Mouse (Mus musculus) thymus, postnatal 10 days (tissue): ENCODE measurements around the gene Trio.

Experiments used
- DNase-seq, 2 experiments: peaks; one replicate each; pipeline ENCODE4 v3.0.0; 2021; ENCODE audit warnings: low spot score in 2 of 2

Gene Trio

DNA sequence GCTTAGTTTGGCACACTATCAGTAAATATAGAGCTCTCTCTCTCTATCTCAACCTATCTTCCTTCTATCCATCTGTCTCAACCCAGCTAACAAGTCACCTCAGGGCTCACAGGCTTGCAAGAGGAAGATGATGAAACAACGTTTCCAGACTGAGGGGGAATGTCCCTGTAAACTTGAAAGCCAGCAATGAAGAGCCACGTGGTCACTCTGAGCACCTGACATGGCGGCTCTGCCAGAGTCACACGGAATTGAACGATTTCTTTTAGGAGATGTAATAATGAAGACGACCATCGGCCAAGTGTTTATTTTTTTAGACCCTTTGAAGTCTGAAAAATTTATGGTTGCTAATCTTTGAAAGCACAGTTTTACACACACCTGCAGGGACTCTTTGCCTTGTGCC lies 251.2 kb downstream of the Trio start:
- no peak for DNase-seq

DNA sequence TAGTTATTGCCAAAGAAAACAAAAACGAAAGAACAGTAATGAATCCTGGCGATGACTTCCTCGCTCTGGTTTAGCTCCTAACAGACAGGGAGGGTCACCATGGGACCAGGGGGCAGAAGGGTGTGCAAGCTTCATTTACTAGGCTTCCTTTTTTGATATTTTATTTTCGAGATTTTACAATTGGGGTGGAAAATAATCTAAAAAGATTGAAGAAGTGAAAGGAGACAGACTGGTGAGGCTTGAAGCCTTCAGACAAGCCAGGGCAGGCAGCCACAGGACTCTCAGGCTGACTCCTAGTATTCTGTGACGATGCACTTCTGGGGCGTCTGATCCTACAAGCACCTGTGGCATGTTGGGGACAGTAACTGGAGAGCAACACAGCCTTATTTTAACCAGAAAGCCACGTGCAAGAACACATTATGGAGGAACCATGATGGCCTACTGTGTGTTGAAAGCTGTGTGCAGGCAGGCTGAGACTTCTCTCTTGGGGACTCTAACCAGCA lies 253.5 kb downstream of the Trio start:
- no peak for DNase-seq

- no peak for DNase-seq
Observed at GRCm38 (mm10) chr15:27771581-27771980, 254.1 kb downstream of the Trio start.

GRCm38 (mm10) chr15:27770513-27771196 lies 255.0 kb downstream of the Trio start:
- DNase-seq = no peak

- no peak for DNase-seq
Observed at GRCm38 (mm10) chr15:27761416-27761815, 264.2 kb downstream of the Trio start.

- DNase-seq = no peak
Observed at GRCm38 (mm10) chr15:27760655-27761054, 265.0 kb downstream of the Trio start.

GRCm38 (mm10) chr15:27759890-27760289 lies 265.8 kb downstream of the Trio start:
- DNase-seq = no peak

DNA sequence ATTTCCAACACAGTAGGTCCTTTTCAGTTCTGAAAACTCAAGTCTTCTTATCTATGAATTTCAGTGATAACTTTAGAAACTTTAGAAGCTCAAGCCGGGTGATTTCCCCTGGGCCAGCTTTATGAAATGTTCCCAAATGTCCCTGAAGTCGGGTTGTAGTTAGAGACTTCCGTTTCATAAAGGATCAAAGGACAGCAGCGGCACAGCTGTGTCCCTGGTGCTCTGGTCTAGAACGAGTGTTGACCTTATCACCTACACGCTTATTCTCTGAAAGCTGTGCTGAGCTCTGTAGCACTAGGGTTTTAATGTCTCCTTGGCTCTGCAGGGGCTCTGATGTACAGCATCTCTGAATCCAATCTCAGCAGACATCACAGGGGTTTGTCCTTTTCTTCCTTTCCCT lies 267.0 kb downstream of the Trio start:
- DNase-seq = no peak

DNA sequence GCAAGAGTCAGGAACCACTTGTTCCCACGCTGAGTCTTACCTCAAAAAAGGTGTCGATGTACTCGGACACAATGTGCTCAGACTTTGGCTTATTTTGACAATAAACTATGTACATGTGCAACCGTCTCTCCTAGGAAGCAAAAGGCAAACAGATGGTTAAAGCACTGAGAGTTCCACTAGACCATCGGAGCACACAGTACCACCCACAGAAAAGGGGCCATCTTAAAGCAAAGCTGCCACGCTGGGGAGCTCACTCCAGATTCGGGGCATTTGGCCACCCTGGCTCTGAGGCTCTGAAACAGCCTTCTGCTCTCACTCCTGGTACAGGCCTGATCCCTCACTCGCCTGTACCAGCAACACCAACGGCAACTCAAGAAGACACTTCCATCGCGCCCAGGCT lies 269.2 kb downstream of the Trio start:
- no peak for DNase-seq

- no peak for DNase-seq
Observed at GRCm38 (mm10) chr15:27754571-27755260, 270.9 kb downstream of the Trio start.

DNA sequence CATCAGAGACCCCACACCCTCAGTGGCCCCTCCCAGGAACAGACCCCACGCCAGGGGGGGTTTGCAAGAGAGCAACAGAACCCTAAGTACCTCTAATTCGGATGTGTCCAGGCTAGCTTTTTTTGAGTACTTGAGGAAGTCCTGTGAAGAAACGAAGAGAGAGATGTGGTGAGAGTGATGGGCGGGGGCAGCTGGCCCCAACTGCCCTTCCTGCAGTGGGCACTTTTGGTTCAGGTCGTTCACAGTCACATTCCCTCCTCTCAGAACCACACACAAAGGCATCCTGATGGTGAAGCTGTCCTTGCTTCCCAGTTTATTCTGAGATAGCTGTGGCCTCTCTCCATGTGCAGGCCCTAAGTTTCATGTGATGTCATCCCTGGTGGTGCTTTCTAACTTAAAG lies 271.7 kb downstream of the Trio start:
- no peak for DNase-seq

DNA sequence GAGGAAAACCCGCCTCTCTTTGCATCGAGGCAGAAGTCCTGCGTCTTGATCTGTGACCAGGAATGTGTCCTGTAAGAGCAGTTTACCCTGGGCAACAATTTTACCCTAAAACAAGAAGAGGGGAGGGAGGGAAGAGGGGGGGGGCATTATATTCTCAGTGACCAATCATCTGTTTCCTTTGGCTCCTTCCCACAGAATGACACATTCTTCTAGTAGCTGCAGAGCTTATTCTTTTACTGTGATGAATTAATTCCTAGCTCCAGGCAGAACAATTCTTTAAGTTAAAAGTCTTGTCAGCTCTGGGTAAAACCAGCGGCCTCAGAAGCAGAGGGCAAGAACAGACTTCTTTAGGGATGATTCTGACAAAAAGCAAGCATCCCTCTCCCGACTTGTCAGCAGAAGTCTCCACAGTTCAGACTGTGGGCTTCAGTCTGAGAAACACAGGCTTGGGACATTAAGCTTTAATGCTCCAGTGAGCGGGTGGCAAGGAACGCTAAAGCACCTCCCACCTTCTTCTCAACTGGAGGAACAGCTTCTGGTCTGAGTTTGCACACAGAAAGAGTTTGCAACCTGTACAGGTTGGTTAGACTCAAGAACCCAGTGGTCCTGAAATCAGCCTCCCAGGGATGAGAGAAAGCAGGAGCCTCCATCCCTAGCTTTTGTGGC lies 272.8 kb downstream of the Trio start:
- DNase-seq = no peak

DNA sequence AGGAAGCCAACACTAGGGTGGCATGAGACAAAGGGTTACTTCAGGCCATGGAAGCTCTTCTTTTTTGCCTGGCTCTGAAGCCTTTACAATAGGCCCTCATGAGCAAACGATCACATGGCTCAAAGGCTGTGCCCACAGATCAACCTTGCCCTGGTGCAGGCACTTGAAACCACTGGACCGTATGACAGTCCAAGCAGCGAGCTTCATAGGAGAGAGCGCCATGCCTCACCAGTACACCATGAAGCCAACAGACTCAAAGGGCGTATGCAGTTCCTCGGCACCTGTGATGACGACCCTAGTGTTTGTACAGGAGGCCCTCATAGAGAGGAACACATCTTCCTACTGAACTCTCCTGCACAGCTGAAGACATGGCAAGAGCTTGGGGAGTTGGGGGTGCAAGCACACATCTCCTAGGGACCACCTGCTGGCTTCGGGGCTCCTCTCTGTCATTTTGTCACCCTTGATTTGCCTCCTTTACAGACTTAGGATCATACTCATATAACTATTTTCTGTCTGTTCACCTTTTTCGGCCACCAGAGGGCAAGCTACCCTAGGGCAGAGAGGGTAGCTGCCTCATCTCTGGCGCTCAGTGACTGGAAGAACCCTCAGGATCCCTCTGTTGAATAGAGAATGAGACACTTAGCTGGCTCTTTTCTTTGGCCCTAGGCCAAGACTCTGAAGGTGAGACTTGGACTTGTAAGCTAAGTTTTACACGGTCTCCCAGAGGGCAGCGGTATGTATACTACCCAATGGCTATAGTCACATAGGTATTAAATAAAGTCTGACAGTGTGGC lies 273.8 kb downstream of the Trio start:
- peak; percentile 59 to 76 for DNase-seq

- no peak for DNase-seq
Observed at GRCm38 (mm10) chr15:27748739-27749138, 276.9 kb downstream of the Trio start.

GRCm38 (mm10) chr15:27747512-27747911 lies 278.1 kb downstream of the Trio start:
- no peak for DNase-seq

GRCm38 (mm10) chr15:27744995-27745394 lies 280.7 kb downstream of the Trio start:
- DNase-seq = no peak

GRCm38 (mm10) chr15:27740080-27740479 lies 285.6 kb downstream of the Trio start:
- no peak for DNase-seq

DNA sequence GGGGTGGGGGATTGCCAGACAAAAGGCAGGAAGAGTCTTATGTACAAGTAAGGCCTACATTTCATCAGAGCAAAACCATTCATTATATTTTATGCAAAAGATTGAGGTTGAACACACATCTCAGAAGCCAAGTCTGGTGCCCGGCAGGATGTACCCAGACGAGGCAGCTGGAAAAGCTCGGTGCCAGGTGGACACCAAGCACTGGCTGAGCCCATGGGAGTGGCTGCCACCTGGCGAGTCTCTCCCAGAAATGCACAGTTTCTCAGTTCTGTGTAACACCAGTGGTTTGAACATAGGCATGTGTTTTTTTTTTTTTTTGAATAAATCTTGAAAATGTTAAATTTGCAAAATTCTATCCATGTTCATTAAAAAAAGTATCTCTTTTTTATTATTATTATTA lies 293.8 kb downstream of the Trio start:
- DNase-seq = no peak

DNA sequence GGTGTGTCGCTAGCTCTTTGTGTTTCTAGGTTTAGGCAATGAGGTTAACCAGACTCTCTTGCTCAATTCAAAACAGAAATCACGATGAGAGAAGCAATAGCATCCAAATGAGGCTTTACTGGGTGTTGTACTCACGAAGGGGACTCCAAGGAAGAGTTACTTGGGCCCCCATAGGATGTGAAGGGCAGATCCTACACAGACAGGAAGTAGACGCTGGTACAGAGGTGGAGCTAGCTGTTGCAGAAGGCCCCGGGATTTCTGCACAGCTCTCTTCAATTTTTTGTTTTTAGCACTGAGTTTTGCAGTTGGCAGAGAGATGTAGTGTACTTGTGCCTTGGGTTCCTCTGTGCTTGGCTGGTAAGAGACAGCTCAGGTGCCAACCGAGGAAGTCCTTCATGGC lies 299.4 kb downstream of the Trio start:
- no peak for DNase-seq

GRCm38 (mm10) chr15:27724796-27725680 lies 300.6 kb downstream of the Trio start:
- DNase-seq = no peak

DNA sequence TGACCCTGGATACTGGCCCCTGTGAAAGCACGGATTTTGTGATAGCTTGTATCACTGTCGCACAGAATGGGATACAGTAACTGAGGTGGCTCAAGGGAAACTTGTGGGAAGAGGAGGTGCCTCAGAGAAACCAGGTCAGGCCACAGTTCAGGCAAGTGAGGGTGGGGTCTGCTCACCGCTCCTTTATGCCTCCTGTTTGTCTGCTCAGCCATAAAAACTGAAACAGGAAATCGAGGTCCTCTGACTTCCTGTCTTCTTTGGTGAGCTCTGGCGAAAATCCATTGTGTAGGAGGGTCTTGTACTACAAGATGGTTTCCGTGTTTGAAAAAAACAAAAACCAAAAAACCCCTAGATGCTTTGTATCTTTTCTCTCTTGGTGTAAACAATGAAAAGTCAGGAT lies 301.4 kb downstream of the Trio start:
- DNase-seq = peak; percentile 45 to 54
